Mouse (Mus musculus): ENCODE results near the gene Acadm. TPM values are rescaled to one million over a fixed set of nuclear protein-coding genes. Genes with fewer than 3 reads are reported as not detected.

Gene Acadm
- total RNA-seq, 1 experiment from 2014 or later: 1,198 TPM

DNA sequence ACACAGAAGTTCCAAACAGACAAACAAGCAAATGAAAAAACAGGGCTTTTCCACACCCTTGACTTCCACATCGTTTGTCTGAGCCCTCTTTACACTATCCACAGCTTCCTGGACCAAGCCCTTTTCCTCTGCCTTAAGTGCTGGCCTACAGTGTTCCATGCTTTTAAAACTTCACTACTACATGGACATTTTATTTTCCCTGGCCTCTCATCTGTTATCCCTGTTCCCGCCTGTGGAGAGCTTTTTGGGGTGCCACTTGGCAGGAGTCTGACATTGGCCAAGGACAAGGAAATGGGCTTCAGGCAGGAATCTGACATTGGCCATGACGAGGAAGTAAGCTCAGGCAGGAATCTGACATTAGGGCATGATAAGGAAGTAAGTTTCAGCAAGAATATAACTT, 41.8 kb downstream of the Acadm start:
- DNase-seq: no peak

GRCm38 (mm10) chr3:153901904-153902303, 42.5 kb downstream of the Acadm start:
- no peak for DNase-seq

GRCm38 (mm10) chr3:153897216-153897615, 47.2 kb downstream of the Acadm start:
- DNase-seq: no peak

- no peak for DNase-seq
Observed at GRCm38 (mm10) chr3:153895454-153895853, 49.0 kb downstream of the Acadm start.

DNA sequence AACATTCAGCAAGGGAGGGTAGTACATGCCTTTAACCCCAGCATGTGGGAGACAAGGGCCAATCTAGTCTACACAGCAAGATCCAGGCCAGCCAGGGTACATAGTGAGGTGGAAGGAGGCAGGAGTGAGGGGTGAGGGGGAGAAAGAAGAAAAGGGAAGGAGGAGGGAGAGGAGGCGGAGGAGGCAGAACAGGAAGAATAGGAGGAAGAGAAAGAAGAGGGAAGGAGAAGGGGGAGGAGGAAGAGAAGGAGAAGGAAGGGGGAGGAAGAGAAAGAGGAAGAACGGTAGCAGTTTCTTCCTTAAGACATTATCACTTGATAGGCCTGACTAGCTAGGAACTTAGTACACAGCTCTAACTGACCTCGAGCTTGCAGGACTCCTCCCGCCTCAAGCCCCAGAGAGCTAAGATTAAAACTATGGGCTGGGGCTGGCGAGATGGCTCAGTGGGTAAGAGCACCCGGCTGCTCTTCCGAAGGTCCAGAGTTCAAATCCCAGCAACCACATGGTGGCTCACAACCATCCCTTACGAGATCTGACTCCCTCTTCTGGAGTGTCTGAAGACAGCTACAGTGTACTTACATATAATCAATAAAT, 55.1 kb downstream of the Acadm start:
- DNase-seq: no peak

DNA sequence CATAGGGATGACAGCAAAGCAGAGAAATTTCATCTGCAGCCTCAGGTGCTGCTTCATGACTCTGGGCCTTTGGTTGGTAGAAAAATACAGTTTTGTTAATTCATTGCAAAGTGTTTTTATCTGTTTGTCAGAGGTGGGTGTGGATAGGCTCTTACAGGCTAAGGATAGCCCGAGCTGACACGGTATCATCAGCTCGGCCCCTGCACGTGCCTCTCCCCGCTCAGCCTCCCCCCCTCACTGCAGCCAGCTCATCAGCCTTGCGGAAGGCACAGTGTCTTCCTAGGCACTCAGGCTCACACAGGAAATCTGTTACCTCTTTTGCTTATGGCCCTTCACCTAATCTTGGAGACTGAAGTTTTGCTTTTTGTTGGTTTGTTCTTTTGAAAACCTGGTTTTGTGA, 56.3 kb downstream of the Acadm start:
- no peak for DNase-seq

DNA sequence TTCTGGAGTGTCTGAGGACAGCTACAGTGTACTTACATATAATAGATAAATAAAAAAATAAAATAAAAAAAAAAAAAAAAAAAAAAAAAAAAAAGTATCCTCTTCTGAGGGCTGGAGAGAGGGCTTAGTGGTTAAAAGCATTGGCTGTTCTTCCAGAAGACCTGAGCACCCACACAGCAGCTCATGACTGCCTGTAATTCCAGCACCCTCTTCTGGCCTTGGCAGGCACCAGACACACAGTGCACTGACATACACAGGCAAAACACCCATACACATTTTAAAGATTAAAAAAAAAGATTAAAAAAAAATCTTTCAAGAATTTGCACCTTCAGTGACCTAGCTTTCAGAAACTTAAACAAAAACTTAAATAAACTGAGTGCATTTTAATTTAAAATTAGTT, 58.1 kb downstream of the Acadm start:
- DNase-seq: no peak

Other genes starting within 250 kb of the Acadm start
- gene St6galnac3, start 219.5 kb downstream of the Acadm start, total RNA-seq (2021): 10.9 and 16.6 TPM in 2 replicates
- not detected in 2 replicates for gene Asb17, start 100.4 kb downstream of the Acadm start, total RNA-seq (2021)
- 0.22 and 0.23 TPM in 2 replicates for gene Msh4, start 38.5 kb downstream of the Acadm start, total RNA-seq (2021)
- 99.2 and 102 TPM in 2 replicates for gene Rabggtb, start 31.6 kb downstream of the Acadm start, total RNA-seq (2021)
- gene Slc44a5, start 28.8 kb upstream of the Acadm start, total RNA-seq (2021): 0.19 and 0.22 TPM in 2 replicates

Data from adrenal gland, postnatal 14 days (tissue).